Mouse (Mus musculus): ENCODE results near the gene Tex13b.
"Not testable (repeated sequence)": the region's sequence is repeated elsewhere in the genome, so short reads cannot be mapped to it uniquely, and the experiment has no call there.

The Tex13b gene

GRCm38 (mm10) chrX:140813312-140814006, at the start of gene Tex13b:
Tex13b (minus strand) TSS chrX:140813433.
- no peak for DNase-seq

GRCm38 (mm10) chrX:140862760-140863159, 49.5 kb upstream of the Tex13b start:
- DNase-seq = no peak

- no peak for DNase-seq
Observed at GRCm38 (mm10) chrX:140857445-140857844, 44.2 kb upstream of the Tex13b start.

GRCm38 (mm10) chrX:140857040-140857439, 43.8 kb upstream of the Tex13b start:
- DNase-seq = not testable (repeated sequence)

- no peak for DNase-seq
Observed at GRCm38 (mm10) chrX:140854561-140854960, 41.3 kb upstream of the Tex13b start.

GRCm38 (mm10) chrX:140845401-140845800, 32.2 kb upstream of the Tex13b start:
- DNase-seq = not testable (repeated sequence)

- DNase-seq = no peak
Observed at GRCm38 (mm10) chrX:140839887-140840286, 26.7 kb upstream of the Tex13b start.

GRCm38 (mm10) chrX:140838077-140838476, 24.8 kb upstream of the Tex13b start:
- DNase-seq = no peak

DNA sequence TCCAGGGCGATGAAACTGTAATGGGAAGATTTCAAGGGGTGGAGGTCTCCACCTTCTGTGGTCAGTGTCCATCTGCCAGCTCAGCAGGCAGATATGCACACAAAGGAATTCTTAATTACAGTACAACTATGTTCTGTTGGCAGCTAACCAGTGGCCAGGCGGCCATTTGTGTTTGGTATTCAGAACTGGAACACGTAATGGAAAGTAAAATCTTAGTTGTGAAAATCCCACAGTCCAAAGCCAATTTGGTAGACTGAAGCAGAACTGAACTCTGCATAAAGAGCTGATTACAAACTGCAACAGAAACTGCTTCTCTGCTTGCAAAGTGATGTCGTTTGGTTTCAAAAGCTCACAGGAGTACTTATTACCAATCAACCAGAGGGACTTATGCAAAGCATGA, 18.5 kb upstream of the Tex13b start:
- DNase-seq = no peak

DNA sequence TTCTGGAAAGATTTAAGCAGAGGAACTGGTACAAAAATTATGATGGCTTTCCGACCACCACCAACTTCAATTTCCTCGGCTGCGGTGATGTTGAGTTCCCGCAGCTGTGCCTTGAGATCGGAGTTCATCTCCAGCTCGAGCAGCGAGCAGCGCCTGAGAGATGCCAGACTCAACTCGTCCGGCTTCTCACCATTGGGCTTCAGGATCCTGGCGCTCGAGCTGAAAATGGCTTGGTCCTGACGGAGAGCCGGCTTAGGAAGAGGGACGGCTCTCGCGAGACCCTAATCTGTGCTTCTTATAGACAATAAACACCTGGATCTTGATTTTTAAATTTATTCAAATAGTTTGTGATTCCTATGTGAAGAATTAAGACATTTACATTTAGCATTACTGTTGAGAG, 9.1 kb upstream of the Tex13b start:
- no peak for DNase-seq

GRCm38 (mm10) chrX:140805340-140805739, 7.9 kb downstream of the Tex13b start:
- DNase-seq = no peak

DNA sequence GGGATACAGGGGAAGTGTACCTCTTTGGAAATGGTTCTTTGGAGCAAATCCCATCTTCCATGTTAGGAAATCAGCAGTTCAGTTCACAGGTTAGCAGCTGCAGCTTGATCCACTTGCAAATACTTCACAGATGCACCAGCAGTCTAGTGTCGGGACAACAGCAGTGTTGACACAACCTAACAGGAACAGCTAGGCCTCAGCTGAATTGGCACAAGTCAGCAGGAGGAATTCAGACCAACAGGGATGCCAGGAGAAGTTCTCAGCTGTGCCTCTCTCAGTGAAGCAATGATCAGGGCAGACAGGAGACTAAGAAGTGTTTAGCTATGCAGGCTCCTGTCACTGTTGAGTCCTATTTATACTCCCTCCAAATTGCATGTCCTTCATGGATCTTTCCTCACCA, 43.4 kb downstream of the Tex13b start:
- no peak for DNase-seq
